Mouse (Mus musculus): ENCODE data around the gene Ddx6. TPM values are rescaled to one million over a fixed set of nuclear protein-coding genes. Genes with fewer than 3 reads are reported as not detected.

The Ddx6 gene
- polyA plus RNA-seq, 1 experiment from 2014 or later = 10.9 TPM

- no peak for ATAC-seq (replicated peaks; ENCODE audit: insufficient number of reproducible peaks, insufficient read depth, low FRiP score, low read depth)
- no peaks in the 10 kb centered on the region for H3K36me3 ChIP-seq
- no peaks in the 10 kb centered on the region for H3K27me3 ChIP-seq
- no peak overlapping the region for H3K4me2 ChIP-seq
- no peak overlapping the region for H3K9ac ChIP-seq
- 84% methylated on average over 9 of the region's 9 CpGs for WGBS
- H3K9me3 ChIP-seq (replicated peaks) = no peaks in the 10 kb centered on the region
- H3K4me1 ChIP-seq (replicated peaks) = peaks cover 20% of the 10 kb centered on the region
- H3K4me3 ChIP-seq = no peak overlapping the region
- H3K27ac ChIP-seq = no peak overlapping the region
These were observed 9.7 kb upstream of the Ddx6 start for GRCm38 (mm10) chr9:44594901-44595536.

GRCm38 (mm10) chr9:44595537-44595930, 9.2 kb upstream of the Ddx6 start:
- ATAC-seq (replicated peaks; ENCODE audit: insufficient number of reproducible peaks, insufficient read depth, low FRiP score, low read depth) = no peak
- H3K27me3 ChIP-seq = no peaks in the 10 kb centered on the region
- H3K36me3 ChIP-seq = no peaks in the 10 kb centered on the region
- H3K4me2 ChIP-seq = no peak overlapping the region
- 80% methylated on average over 1 of the region's 1 CpGs for WGBS
- peaks cover 22% of the 10 kb centered on the region for H3K4me1 ChIP-seq (replicated peaks)
- H3K27ac ChIP-seq = no peak overlapping the region
- H3K9ac ChIP-seq = no peak overlapping the region
- H3K9me3 ChIP-seq (replicated peaks) = no peaks in the 10 kb centered on the region
- no peak overlapping the region for H3K4me3 ChIP-seq

GRCm38 (mm10) chr9:44597742-44598141, 7.0 kb upstream of the Ddx6 start:
- no peak overlapping the region for H3K4me2 ChIP-seq
- peaks cover 24% of the 10 kb centered on the region for H3K4me1 ChIP-seq (replicated peaks)
- no peaks in the 10 kb centered on the region for H3K9me3 ChIP-seq (replicated peaks)
- ATAC-seq (replicated peaks; ENCODE audit: insufficient number of reproducible peaks, insufficient read depth, low FRiP score, low read depth) = no peak
- H3K36me3 ChIP-seq = no peaks in the 10 kb centered on the region
- WGBS = 81% methylated on average over 2 of the region's 2 CpGs
- no peak overlapping the region for H3K27ac ChIP-seq
- no peaks in the 10 kb centered on the region for H3K27me3 ChIP-seq
- H3K4me3 ChIP-seq = no peak overlapping the region
- no peak overlapping the region for H3K9ac ChIP-seq

- H3K27me3 ChIP-seq = no peaks in the 10 kb centered on the region
- 0 out of 2 replicates have a peak, but pooled peaks have one; percentile 53 for ATAC-seq (replicated peaks; ENCODE audit: insufficient number of reproducible peaks, insufficient read depth, low FRiP score, low read depth)
- H3K9ac ChIP-seq = peak overlapping the region; percentile 41
- peak overlapping the region; percentile 64 for H3K4me2 ChIP-seq
- H3K27ac ChIP-seq = no peak overlapping the region
- no peaks in the 10 kb centered on the region for H3K36me3 ChIP-seq
- H3K9me3 ChIP-seq (replicated peaks) = no peaks in the 10 kb centered on the region
- H3K4me3 ChIP-seq = peak overlapping the region; percentile 35
- 6% methylated on average over 18 of the region's 18 CpGs for WGBS
- peaks cover 29% of the 10 kb centered on the region for H3K4me1 ChIP-seq (replicated peaks)
These were observed 5.7 kb upstream of the Ddx6 start for GRCm38 (mm10) chr9:44598899-44599495.

- WGBS = 32% methylated on average over 5 of the region's 6 CpGs
- peak overlapping the region; percentile 35; the same call in 1 of the 2 replicates for H3K4me3 ChIP-seq
- peak overlapping the region; percentile 41 for H3K9ac ChIP-seq
These were observed 5.1 kb upstream of the Ddx6 start for GRCm38 (mm10) chr9:44599616-44600015.

GRCm38 (mm10) chr9:44600801-44601200, 3.9 kb upstream of the Ddx6 start:
- Histone ChIP-seq H3K4me2 (no peak overlapping the region), H3K36me3 (no peaks in the 10 kb centered on the region), H3K9me3 (replicated peaks) (no peaks in the 10 kb centered on the region), H3K4me3 (no peak overlapping the region), H3K27ac (no peak overlapping the region), H3K4me1 (replicated peaks) (peaks cover 29% of the 10 kb centered on the region), H3K27me3 (no peaks in the 10 kb centered on the region), H3K9ac (no peak overlapping the region)
- WGBS = 81% methylated on average over 6 of the region's 6 CpGs
- no peak for ATAC-seq (replicated peaks; ENCODE audit: insufficient number of reproducible peaks, insufficient read depth, low FRiP score, low read depth)

More at GRCm38 (mm10) chr9:44599616-44600015, 5.1 kb upstream of the Ddx6 start:
- no peak for ATAC-seq (replicated peaks; ENCODE audit: insufficient number of reproducible peaks, insufficient read depth, low FRiP score, low read depth)
- no peaks in the 10 kb centered on the region for H3K27me3 ChIP-seq
- no peaks in the 10 kb centered on the region for H3K9me3 ChIP-seq (replicated peaks)
- H3K27ac ChIP-seq = no peak overlapping the region
- peak overlapping the region; percentile 64 for H3K4me2 ChIP-seq
- no peaks in the 10 kb centered on the region for H3K36me3 ChIP-seq
- peaks cover 29% of the 10 kb centered on the region for H3K4me1 ChIP-seq (replicated peaks)

- Histone ChIP-seq H3K4me2 (peak overlapping the region; percentile 87), H3K9me3 (replicated peaks) (no peaks in the 10 kb centered on the region), H3K4me1 (replicated peaks) (peaks cover 36% of the 10 kb centered on the region), H3K27ac (peak overlapping the region; percentile 100), H3K9ac (peak overlapping the region; percentile 42), H3K4me3 (peak overlapping the region; percentile 100), H3K27me3 (no peaks in the 10 kb centered on the region), H3K36me3 (peaks cover 5% of the 10 kb centered on the region)
- ATAC-seq (replicated peaks; ENCODE audit: insufficient number of reproducible peaks, insufficient read depth, low FRiP score, low read depth) = no peak
- WGBS = 66% methylated on average over 6 of the region's 6 CpGs
These were observed 1.9 kb upstream of the Ddx6 start for GRCm38 (mm10) chr9:44602766-44603165.

- peak overlapping the region; percentile 100 for H3K4me3 ChIP-seq
- peaks cover 38% of the 10 kb centered on the region for H3K4me1 ChIP-seq (replicated peaks)
- whole genome bisulfite sequencing = under 1% methylated on average over 38 of the region's 38 CpGs
- peak; percentile 70 for ATAC-seq (replicated peaks; ENCODE audit: insufficient number of reproducible peaks, insufficient read depth, low FRiP score, low read depth)
- peak overlapping the region; percentile 87 for H3K4me2 ChIP-seq
- H3K27ac ChIP-seq = peak overlapping the region; percentile 100
- peaks cover 12% of the 10 kb centered on the region for H3K36me3 ChIP-seq
- H3K9me3 ChIP-seq (replicated peaks) = no peaks in the 10 kb centered on the region
- H3K27me3 ChIP-seq = no peaks in the 10 kb centered on the region
- peak overlapping the region; percentile 100 for H3K9ac ChIP-seq
These were observed 1.0 kb upstream of the Ddx6 start for GRCm38 (mm10) chr9:44603454-44604289.

- Histone ChIP-seq H3K9me3 (replicated peaks) (no peaks in the 10 kb centered on the region), H3K9ac (peak overlapping the region; percentile 100), H3K4me2 (peak overlapping the region; percentile 87), H3K4me3 (peak overlapping the region; percentile 100), H3K27me3 (no peaks in the 10 kb centered on the region), H3K27ac (peak overlapping the region; percentile 100), H3K36me3 (peaks cover 18% of the 10 kb centered on the region), H3K4me1 (replicated peaks) (peaks cover 36% of the 10 kb centered on the region)
- under 1% methylated on average over 49 of the region's 65 CpGs for WGBS
- ATAC-seq (replicated peaks; ENCODE audit: insufficient number of reproducible peaks, insufficient read depth, low FRiP score, low read depth) = peak; percentile 76
These were observed 358 bp upstream of the Ddx6 start for GRCm38 (mm10) chr9:44604290-44604778.

- H3K4me3 ChIP-seq = peak overlapping the region; percentile 100
- no peaks in the 10 kb centered on the region for H3K27me3 ChIP-seq
- no peak for ATAC-seq (replicated peaks; ENCODE audit: insufficient number of reproducible peaks, insufficient read depth, low FRiP score, low read depth)
- H3K27ac ChIP-seq = peak overlapping the region; percentile 100
- under 1% methylated on average over 13 of the region's 13 CpGs for WGBS
- H3K36me3 ChIP-seq = peaks cover 30% of the 10 kb centered on the region
- peaks cover 28% of the 10 kb centered on the region for H3K4me1 ChIP-seq (replicated peaks)
- no peaks in the 10 kb centered on the region for H3K9me3 ChIP-seq (replicated peaks)
- peak overlapping the region; percentile 100 for H3K9ac ChIP-seq
- H3K4me2 ChIP-seq = peak overlapping the region; percentile 72
These were observed 999 bp downstream of the Ddx6 start for GRCm38 (mm10) chr9:44605616-44606165.

GRCm38 (mm10) chr9:44606646-44607045, 2.0 kb downstream of the Ddx6 start:
- peaks cover 34% of the 10 kb centered on the region for H3K36me3 ChIP-seq
- H3K9ac ChIP-seq = no peak overlapping the region
- ATAC-seq (replicated peaks; ENCODE audit: insufficient number of reproducible peaks, insufficient read depth, low FRiP score, low read depth) = no peak
- 39% methylated on average over 4 of the region's 4 CpGs for WGBS
- peak overlapping the region; percentile 72 for H3K4me2 ChIP-seq
- H3K9me3 ChIP-seq (replicated peaks) = no peaks in the 10 kb centered on the region
- no peak overlapping the region for H3K27ac ChIP-seq
- H3K4me1 ChIP-seq (replicated peaks) = peaks cover 28% of the 10 kb centered on the region
- no peaks in the 10 kb centered on the region for H3K27me3 ChIP-seq
- H3K4me3 ChIP-seq = peak overlapping the region; percentile 16; the same call in 1 of the 2 replicates
